Mouse (Mus musculus): Measurements from ENCODE around the gene Hdhd5. TPM values are rescaled to one million over a fixed set of nuclear protein-coding genes. Genes with fewer than 3 reads are reported as not detected.

Gene Hdhd5
- polyA plus RNA-seq, 1 experiment from 2014 or later, result 19.1 TPM

- Histone ChIP-seq H3K9me3 (no peaks in the 10 kb centered on the region), H3K27ac (no peak overlapping the region), H3K4me3 (replicated peaks) (no peak overlapping the region), H3K4me2 (no peak overlapping the region), H3K9ac (no peak overlapping the region), H3K4me1 (no peaks in the 10 kb centered on the region), H3K27me3 (no peaks in the 10 kb centered on the region), H3K36me3 (replicated peaks) (peaks cover 62% of the 10 kb centered on the region)
- no peak for ATAC-seq (ENCODE audit: low FRiP score)
- 87% methylated on average over 5 of the region's 5 CpGs for WGBS
These were observed 11.5 kb downstream of the Hdhd5 start for GRCm38 (mm10) chr6:120519647-120520046.

DNA sequence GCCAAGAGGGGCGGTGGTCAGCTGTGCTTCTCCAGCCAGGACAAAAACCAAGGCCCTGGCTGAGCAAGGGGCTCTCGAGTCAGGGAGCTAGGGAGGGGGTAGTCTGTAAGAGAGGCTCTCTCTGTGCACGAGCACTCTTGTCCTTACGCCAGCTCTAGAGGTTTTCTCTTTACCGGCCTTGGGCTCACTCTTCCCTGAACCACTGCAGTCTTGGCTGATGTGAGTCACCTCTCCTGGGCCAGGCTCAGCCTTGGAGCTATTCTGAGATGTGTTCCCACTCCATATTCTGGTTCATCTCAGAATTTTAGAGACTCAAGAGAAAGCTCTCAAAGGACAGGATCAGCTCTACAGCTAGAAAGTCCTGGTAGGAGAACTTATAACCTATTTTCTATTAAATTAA lies 13.8 kb downstream of the Hdhd5 start:
- Histone ChIP-seq H3K36me3 (replicated peaks) (peaks cover 69% of the 10 kb centered on the region), H3K27me3 (no peaks in the 10 kb centered on the region), H3K9me3 (no peaks in the 10 kb centered on the region), H3K4me2 (no peak overlapping the region), H3K27ac (no peak overlapping the region), H3K4me1 (no peaks in the 10 kb centered on the region), H3K4me3 (replicated peaks) (no peak overlapping the region), H3K9ac (no peak overlapping the region)
- 91% methylated on average over 5 of the region's 5 CpGs for WGBS
- ATAC-seq (ENCODE audit: low FRiP score), result no peak

DNA sequence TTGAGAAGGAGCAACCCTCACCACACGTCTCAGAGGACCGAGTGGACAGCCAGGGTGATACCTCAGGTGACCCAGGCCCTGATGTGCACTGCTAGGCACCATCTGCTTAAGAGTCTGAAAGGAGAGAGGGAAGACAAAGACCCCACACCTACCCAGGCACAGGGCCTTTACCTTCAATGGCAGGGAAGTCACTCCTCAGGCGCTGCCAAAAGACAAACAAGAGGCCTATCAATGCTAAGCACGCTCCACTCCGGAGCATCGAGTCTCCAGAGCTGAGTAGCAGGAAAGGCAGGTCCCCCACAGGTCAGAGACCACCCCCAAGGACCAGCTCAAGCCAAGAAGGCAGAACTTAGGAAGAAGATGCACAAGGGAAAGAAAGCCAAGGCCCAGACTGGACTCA lies 14.2 kb downstream of the Hdhd5 start:
- no peak for ATAC-seq (ENCODE audit: low FRiP score)
- H3K27ac ChIP-seq, result no peak overlapping the region
- H3K27me3 ChIP-seq, result no peaks in the 10 kb centered on the region
- H3K4me3 ChIP-seq (replicated peaks), result no peak overlapping the region
- WGBS, result 90% methylated on average over 6 of the region's 6 CpGs
- no peaks in the 10 kb centered on the region for H3K9me3 ChIP-seq
- H3K36me3 ChIP-seq (replicated peaks), result peaks cover 66% of the 10 kb centered on the region
- H3K9ac ChIP-seq, result no peak overlapping the region
- no peak overlapping the region for H3K4me2 ChIP-seq
- no peaks in the 10 kb centered on the region for H3K4me1 ChIP-seq

DNA sequence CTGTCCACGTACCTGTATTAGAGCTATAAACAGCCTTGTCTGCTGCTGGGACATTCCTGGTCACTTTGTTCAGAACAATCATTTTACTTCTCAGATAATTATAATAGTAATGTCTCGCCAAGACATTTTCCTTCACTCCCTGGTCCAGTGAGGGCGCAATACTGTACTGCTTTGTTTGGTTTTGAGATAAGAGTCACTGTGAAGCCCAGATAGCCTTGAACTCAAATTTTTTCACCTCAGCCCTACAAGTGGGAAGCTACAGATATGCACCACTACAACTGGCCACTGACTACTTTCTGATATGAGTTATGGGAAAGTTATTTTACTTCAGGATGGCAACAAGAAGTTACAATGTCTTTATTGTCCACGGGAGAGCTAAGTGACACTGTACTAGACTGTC lies 14.7 kb downstream of the Hdhd5 start:
- no peak overlapping the region for H3K9ac ChIP-seq
- H3K36me3 ChIP-seq (replicated peaks), result peaks cover 66% of the 10 kb centered on the region
- no peaks in the 10 kb centered on the region for H3K27me3 ChIP-seq
- H3K4me1 ChIP-seq, result no peaks in the 10 kb centered on the region
- 94% methylated on average over 4 of the region's 4 CpGs for WGBS
- H3K4me2 ChIP-seq, result no peak overlapping the region
- no peaks in the 10 kb centered on the region for H3K9me3 ChIP-seq
- no peak for ATAC-seq (ENCODE audit: low FRiP score)
- H3K27ac ChIP-seq, result no peak overlapping the region
- no peak overlapping the region for H3K4me3 ChIP-seq (replicated peaks)

DNA sequence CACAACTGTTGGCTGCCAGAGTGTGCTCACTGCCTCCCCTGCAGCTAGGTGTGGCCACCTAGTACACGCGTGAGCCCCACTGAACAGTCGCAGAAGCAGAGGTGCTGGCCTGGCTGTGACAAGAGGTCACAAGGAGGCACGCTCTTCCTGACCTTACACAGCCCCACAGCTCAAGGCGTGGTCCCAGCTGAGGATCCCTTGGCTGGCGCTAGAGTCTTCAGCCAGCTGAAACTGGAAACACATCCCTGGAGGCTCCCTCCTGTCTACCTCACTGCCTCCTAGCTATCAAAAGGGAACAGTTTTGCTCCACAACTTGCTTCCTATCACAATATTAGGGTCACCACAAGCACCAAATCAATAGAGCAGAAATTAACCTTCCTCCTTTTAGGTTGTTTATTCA lies 19.9 kb downstream of the Hdhd5 start:
- H3K27ac ChIP-seq, result no peak overlapping the region
- H3K36me3 ChIP-seq (replicated peaks), result peaks cover 58% of the 10 kb centered on the region
- 91% methylated on average over 6 of the region's 6 CpGs for WGBS
- H3K4me2 ChIP-seq, result no peak overlapping the region
- no peak overlapping the region for H3K4me3 ChIP-seq (replicated peaks)
- no peak for ATAC-seq (ENCODE audit: low FRiP score)
- no peaks in the 10 kb centered on the region for H3K27me3 ChIP-seq
- no peaks in the 10 kb centered on the region for H3K9me3 ChIP-seq
- no peaks in the 10 kb centered on the region for H3K4me1 ChIP-seq
- H3K9ac ChIP-seq, result no peak overlapping the region

DNA sequence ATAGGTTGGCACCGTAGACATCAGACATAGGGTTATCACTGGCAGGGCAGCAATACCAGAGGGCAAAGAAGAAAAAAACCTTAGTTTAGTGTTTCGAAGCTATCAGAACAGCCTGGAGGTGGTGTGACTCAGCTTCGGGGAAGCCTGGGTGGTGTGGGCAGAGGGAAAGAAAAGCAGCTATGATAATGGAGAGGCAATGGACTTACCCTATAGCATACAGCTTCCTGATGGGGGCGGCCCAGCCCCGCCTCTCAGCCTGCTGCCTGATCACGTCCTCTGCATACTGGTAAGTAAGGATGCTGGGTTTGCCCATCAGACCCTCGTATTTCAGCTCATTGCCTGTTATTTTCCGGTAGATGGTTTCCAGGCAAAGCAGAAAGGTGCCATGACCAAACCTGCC lies 20.7 kb downstream of the Hdhd5 start:
- no peaks in the 10 kb centered on the region for H3K27me3 ChIP-seq
- no peak overlapping the region for H3K9ac ChIP-seq
- no peaks in the 10 kb centered on the region for H3K4me1 ChIP-seq
- H3K4me3 ChIP-seq (replicated peaks), result no peak overlapping the region
- no peaks in the 10 kb centered on the region for H3K9me3 ChIP-seq
- no peak for ATAC-seq (ENCODE audit: low FRiP score)
- no peak overlapping the region for H3K4me2 ChIP-seq
- 87% methylated on average over 8 of the region's 8 CpGs for WGBS
- H3K36me3 ChIP-seq (replicated peaks), result peaks cover 58% of the 10 kb centered on the region
- no peak overlapping the region for H3K27ac ChIP-seq

DNA sequence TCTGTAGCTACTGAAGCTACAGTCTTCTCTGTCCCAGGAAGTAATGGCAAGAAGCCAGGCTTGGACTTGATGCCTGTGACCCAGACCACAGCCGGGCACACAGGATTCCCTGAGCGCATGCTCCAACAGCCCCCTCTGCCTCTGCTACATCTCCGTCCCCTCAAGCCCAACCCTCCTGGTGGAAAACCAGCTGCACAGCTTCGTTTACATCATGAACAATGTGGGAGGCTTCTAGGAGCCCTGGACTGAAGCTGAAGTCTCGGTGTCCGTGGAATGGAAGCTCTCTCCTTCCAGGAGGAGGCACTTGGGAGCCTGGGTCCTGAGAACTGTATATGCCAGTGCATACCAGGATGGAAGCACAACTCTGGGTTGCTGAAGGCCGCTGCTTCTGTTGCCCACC lies 21.1 kb downstream of the Hdhd5 start:
- no peak overlapping the region for H3K9ac ChIP-seq
- H3K9me3 ChIP-seq, result no peaks in the 10 kb centered on the region
- peaks cover 58% of the 10 kb centered on the region for H3K36me3 ChIP-seq (replicated peaks)
- H3K27ac ChIP-seq, result no peak overlapping the region
- ATAC-seq (ENCODE audit: low FRiP score), result no peak
- no peaks in the 10 kb centered on the region for H3K4me1 ChIP-seq
- WGBS, result 85% methylated on average over 7 of the region's 7 CpGs
- H3K4me2 ChIP-seq, result no peak overlapping the region
- no peak overlapping the region for H3K4me3 ChIP-seq (replicated peaks)
- no peaks in the 10 kb centered on the region for H3K27me3 ChIP-seq

- H3K27ac ChIP-seq, result no peak overlapping the region
- H3K9me3 ChIP-seq, result no peaks in the 10 kb centered on the region
- no peak overlapping the region for H3K9ac ChIP-seq
- peaks cover 55% of the 10 kb centered on the region for H3K36me3 ChIP-seq (replicated peaks)
- H3K27me3 ChIP-seq, result no peaks in the 10 kb centered on the region
- WGBS, result 95% methylated on average over 4 of the region's 4 CpGs
- H3K4me2 ChIP-seq, result no peak overlapping the region
- no peak for ATAC-seq (ENCODE audit: low FRiP score)
- no peak overlapping the region for H3K4me3 ChIP-seq (replicated peaks)
- no peaks in the 10 kb centered on the region for H3K4me1 ChIP-seq
These were observed 22.5 kb downstream of the Hdhd5 start for GRCm38 (mm10) chr6:120508645-120509044.

DNA sequence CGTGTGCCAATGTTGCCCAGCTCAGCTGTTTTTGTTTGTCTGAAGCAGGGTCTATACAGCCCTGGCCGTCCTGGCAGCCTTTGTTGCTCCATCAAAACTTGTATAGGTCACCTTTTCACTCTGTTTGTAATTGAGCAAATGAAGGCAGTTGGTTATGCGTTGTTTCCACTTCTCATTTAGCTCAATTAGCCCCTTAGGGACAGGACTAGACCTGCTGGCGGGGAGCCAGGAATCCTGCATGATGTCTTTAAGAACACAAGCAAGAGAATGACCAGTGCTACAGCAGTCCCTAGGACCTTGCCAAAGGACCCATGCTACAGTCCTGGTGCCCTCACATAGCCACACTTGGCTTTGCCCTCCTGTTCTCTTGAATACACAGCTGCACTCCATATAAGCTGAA lies 25.6 kb downstream of the Hdhd5 start:
- no peak for ATAC-seq (ENCODE audit: low FRiP score)
- no peaks in the 10 kb centered on the region for H3K4me1 ChIP-seq
- 51% methylated on average over 4 of the region's 4 CpGs for WGBS
- H3K9ac ChIP-seq, result no peak overlapping the region
- H3K27ac ChIP-seq, result no peak overlapping the region
- peaks cover 2% of the 10 kb centered on the region; the same call in 1 of the 2 replicates for H3K9me3 ChIP-seq
- no peak overlapping the region for H3K4me2 ChIP-seq
- H3K4me3 ChIP-seq (replicated peaks), result no peak overlapping the region
- 0 out of 2 replicates have a peak, but pooled peaks cover 3% of the 10 kb centered on the region for H3K27me3 ChIP-seq
- peaks cover 28% of the 10 kb centered on the region for H3K36me3 ChIP-seq (replicated peaks)

DNA sequence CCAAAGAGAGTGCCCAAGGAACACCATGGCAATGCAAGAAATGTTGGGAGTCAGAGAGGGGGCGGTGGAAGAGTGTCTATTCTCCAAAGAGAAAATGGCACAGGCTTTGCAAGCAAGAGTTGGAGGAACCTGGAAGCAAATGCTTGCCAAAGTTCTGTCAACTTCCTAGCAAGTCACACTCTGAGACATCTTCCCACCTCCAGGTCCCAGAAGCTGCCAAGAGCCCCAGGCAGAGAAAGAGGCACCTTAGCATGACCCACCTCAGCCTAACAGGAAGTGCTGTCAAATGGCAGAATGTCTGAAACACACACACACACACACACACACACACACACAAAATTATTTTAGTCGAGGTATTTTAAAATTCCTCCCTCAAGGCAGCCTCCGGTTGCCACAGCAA lies 27.1 kb downstream of the Hdhd5 start:
- Histone ChIP-seq H3K27me3 (0 out of 2 replicates have a peak, but pooled peaks cover 3% of the 10 kb centered on the region), H3K9me3 (peaks cover 4% of the 10 kb centered on the region; the same call in 1 of the 2 replicates)
- 77% methylated on average over 3 of the region's 3 CpGs for WGBS

DNA sequence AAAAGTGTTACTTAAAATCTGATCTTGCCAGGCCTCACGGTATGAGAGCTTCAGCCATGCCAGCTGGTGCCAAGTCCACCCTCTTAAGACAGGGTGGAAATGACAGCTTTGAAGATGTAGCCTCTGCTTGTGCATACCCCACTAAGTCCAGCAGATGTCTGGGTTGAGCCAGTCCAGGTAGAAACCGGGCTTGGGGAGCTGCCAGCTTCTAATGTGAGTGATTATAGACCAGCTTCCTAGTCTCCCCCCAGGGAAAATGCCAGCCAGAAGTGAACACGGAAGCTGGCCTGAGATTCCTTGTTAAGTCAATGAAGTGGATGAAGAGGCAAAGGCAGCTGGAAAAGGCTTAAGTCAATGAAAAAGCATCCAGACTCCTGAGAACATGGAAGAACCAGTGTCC lies 34.6 kb downstream of the Hdhd5 start:
- no peak overlapping the region for H3K9ac ChIP-seq
- H3K4me1 ChIP-seq, result peaks cover 24% of the 10 kb centered on the region
- WGBS, result 70% methylated on average over 3 of the region's 3 CpGs
- no peak overlapping the region for H3K4me2 ChIP-seq
- ATAC-seq (ENCODE audit: low FRiP score), result no peak
- peaks cover 4% of the 10 kb centered on the region; the same call in 1 of the 2 replicates for H3K9me3 ChIP-seq
- no peak overlapping the region for H3K4me3 ChIP-seq (replicated peaks)
- H3K36me3 ChIP-seq (replicated peaks), result no peaks in the 10 kb centered on the region
- H3K27ac ChIP-seq, result no peak overlapping the region
- peaks cover 25% of the 10 kb centered on the region for H3K27me3 ChIP-seq

More for the DNA sequence above, 27.1 kb downstream of the Hdhd5 start:
- H3K9ac ChIP-seq, result no peak overlapping the region
- peaks cover 13% of the 10 kb centered on the region; the same call in 1 of the 2 replicates for H3K36me3 ChIP-seq (replicated peaks)
- H3K4me3 ChIP-seq (replicated peaks), result no peak overlapping the region
- H3K27ac ChIP-seq, result no peak overlapping the region
- no peak overlapping the region for H3K4me2 ChIP-seq
- no peaks in the 10 kb centered on the region for H3K4me1 ChIP-seq
- ATAC-seq (ENCODE audit: low FRiP score), result no peak

DNA sequence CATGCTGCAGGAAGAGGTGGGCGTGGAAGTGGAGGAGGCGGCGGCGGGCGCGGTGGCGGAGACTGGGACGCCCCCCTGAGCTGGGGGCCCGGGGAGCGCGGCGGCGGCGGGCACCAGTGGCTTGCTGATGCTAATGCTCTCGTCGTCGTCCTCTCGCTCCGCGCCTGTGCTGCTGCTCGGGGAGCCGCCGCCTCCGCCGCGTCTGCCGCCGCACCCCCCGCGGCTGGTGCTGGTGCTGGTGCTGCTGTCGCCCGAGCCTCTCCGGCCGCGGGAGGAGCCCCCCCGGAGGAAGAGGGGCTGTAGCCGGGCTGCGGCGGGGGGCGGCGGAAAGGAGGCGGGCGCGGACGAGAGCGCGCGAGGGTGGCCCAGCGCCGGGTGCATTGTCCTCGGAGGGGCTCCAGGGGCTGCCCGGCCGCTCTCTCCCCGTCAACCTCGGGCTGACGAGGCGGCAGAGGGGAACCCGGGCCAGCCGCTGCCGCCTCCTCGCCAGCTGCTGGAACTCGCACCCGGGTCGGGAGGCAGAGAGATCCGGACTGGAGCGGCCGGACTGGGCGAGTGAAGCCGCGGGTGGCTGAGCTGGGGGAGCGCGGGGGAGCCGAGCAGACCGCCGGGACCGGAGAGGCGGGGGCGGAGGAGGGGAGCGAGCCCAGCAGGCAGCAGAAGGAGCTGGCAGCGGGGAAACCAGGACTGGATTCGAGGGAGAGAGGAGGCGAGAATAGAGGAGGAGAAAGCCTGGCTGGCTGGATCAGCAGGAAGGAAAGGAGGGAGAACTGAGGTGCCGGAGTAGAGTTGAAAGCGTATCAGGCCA lies 37.5 kb downstream of the Hdhd5 start, which contains the start of gene Tmem121b:
TSS of gene Tmem121b (minus strand) at position 434 of the 808 bp plus-strand sequence.
- ATAC-seq (ENCODE audit: low FRiP score), result peak; percentile 91
- Histone ChIP-seq H3K4me1 (peaks cover 41% of the 10 kb centered on the region), H3K27me3 (peaks cover 29% of the 10 kb centered on the region), H3K4me3 (replicated peaks) (peak within 1 kb of the TSS; percentile 74), H3K27ac (peak within 1 kb of the TSS; percentile 94), H3K9ac (peak within 1 kb of the TSS; percentile 78), H3K36me3 (replicated peaks) (no peaks in the 10 kb centered on the region), H3K9me3 (no peaks in the 10 kb centered on the region), H3K4me2 (peak within 1 kb of the TSS; percentile 81)
- under 1% methylated on average over 53 of the region's 84 CpGs for WGBS

Data from forebrain, embryonic 12.5 days (tissue).